Mouse (Mus musculus) heart, postnatal 14 days (tissue): ENCODE results near the gene Rrp7a. TPM values are rescaled to one million over a fixed set of nuclear protein-coding genes. Genes with fewer than 3 reads are reported as not detected.
"Not testable (repeated sequence)": the region's sequence is repeated elsewhere in the genome, so short reads cannot be mapped to it uniquely, and the experiment has no call there.

Source experiments
- DNase-seq, 2 experiments: peaks; one replicate each; pipeline ENCODE4 v3.0.0; 2021 to 2022
- intact Hi-C: fragments of 180-260 bp; cut with DNase I; formaldehyde crosslinking; loops from one replicate; pipeline ENCODE4 v1.15.1; 2025
- total RNA-seq, 2 experiments: library from RNA; stranded (reverse); gene quantifications; 2 replicates each; pipeline ENCODE4 v1.2.3; 2021

The Rrp7a gene
- total RNA-seq, 2 experiments from 2014 or later = 38.6 to 44.8 TPM

DNA sequence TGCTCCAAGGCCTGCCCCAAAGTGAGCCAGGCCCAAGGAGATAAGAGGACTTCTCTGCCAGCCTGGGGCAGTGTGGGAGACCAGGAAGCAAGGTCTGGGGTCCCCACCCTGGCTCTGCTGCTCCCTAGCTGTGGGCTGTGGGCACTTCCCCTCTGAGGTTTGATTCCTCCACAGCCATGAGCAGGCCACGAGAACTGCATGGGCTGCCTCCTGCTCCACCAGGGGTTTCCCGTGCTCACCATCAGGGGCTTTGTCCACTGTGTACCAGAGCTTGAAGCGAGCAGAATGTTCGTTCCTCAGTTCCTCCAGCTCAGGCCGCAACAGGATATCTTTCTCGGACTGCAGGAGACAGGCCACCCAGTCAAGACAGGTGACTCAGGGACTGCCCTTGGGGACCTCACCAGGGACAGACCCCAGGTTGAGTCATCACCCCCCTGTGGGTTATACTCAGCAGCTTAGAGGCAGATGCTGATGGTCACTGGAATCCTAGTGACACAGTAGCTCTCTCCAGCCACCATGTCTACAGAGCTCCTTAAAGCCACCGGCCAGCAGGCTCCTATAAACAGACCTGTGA, 36.1 kb upstream of the Rrp7a start:
- intact Hi-C loops = loop anchor here (5.0 kb wide), 1 partner anchor 359 kb away; no protein-coding TSS in a partner anchor
- no peak for DNase-seq

DNA sequence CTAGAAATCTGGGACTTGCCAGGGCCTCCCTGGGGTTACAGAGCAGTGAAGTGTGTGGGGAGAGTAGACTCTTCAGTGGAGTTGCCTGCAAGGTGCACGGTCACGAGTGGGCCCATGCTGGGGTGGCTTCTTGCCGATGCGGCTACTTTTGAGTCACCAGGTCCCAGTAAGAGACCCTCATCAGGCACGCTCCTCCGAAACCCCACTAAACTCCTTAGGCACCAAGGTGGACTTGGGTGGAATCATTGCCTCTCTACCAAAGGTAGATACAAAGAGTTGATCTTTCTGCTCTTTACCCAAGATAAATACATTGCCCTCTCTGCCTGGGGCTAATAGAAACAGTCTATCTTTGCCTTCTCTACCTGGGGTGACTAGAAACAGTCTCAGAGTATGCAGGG, 35.1 kb upstream of the Rrp7a start:
- no peak for DNase-seq
- intact Hi-C loops = loop anchor here (1.0 to 5.0 kb wide), 2 partner anchors 50 to 360 kb away; no protein-coding TSS in a partner anchor

DNA sequence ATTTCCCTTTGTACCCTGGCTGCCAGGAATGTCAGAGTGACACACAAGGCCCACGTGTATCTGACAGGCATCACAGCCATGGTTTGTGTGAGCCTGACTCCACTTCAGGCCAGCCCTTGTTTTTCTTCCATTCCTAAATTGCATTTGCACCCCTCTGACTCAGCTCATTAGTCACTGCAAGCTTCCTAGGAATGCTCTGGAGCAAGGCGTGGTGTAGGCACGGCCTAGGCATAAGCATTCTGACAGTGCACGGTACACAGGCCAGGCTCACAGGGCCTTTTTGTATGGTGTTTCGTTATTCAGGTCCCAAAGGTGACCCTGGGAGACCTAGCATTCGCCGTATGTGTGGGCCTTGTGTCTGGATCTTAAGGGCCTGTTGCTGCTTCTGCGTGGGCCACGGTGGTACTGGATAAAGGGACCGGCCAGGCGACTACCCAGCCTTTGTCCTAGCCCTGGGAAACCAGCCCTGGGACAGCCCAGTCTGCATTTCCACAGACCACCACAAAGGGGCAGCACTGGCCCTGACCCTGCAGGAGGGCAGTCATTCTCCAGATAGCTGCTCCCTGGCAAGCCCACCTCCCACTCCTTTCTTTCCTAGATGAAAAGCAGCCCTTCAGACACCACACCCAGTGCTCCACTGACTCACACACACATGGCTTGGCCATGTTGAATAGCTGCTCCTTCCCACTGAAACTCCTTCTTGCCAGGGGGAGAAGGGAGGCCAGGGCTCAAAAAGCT, 34.5 kb upstream of the Rrp7a start:
- intact Hi-C loops = loop anchor here (1.0 to 5.0 kb wide), 2 partner anchors 50 to 360 kb away; no protein-coding TSS in a partner anchor
- peak; percentile 77 to 86 for DNase-seq

DNA sequence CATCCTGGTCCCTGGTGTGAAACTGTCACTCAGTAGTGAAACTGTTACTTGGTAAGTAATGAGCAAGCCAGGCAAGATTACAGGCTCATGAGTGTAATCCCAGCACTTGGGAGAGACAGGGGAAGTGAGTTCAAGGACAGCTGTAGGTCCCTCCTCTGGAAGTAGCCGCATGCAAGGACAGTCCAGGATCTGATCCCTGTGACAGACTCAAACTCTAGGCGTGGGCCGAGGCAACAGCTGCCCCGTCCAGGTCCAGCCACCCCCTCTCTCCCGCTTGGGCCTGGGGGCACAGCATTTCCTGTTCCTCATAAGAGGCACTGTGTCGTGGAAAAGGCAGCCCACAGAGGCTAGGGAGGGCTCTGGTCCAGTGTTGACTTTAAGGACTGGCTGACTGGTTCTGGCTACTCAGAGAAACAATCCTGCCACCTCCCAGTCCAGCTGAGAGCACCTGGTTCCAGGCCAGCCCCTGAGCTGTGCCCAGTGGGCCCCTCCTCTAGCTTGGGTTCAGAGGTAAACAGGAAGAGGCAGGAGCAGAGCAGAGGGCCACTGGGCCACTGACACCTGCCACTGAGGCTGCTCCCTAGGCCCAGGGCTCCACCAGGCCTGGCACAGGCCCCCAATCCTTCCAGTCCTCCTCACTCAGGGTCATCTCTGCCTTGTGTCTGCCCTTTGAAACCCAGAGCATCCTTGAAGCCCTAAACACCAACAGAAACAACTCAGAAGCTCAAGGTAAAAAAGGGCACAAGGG, 33.2 kb upstream of the Rrp7a start:
- intact Hi-C loops = loop anchor here (5.0 kb wide), 1 partner anchor 361 kb away; no protein-coding TSS in a partner anchor
- no peak for DNase-seq

DNA sequence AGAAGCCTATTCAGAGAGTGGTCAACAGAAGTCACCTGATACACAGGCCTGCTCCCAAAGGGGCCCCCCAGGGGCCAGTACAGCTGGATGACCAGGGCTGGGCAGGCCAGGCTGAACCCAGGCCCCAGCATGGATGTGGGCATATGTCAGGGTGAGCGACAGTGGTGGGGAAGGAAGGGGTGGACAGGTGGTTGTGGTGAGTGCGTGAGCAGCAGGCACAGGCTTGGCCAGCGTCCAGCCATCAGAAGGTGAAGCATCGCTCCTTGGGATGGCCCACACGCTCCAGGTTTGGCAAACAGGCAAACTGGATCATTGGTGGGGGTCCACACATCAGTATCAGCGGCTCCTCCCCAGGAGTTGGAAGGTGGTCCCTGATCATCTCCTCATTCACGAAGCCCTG, 31.7 kb upstream of the Rrp7a start:
- intact Hi-C loops = no loop called here
- DNase-seq = no peak

DNA sequence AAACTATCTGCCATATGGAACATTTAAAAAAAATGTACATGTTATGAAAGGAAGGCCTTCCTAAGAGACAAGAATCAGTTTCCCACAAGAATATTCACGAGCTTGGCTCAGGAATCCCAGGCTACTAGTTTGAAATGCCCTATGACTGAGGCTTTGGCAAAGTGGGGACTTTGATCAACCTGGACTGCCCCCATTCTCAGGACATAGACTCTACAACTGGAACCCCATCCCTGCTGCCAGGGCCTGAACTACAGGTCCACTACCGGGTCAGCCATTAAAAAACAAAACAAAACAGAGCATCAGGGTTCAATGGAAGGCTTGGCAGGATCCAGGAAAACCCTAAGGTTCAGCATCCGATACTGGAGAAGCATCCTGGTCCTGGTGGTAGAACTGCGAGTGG, 28.1 kb upstream of the Rrp7a start:
- no peak for DNase-seq
- intact Hi-C loops = no loop called here

DNA sequence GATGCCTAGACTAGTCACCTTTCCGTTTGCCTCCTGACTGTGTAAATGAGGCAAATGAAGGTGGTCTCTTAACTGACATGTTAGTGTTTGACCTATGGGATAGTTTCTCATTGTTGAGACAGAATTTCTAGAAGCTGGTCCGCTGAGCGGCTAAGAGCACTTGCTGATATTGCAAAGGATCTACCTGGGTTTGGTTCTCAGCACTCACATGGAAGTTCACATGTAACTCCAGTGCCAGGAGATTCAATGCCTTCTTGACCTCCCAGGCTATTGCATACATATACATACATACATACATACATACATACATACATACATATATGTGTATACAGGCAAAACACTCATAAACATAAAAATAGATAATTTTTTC, 27.5 kb upstream of the Rrp7a start:
- intact Hi-C loops = no loop called here
- DNase-seq = no peak

DNA sequence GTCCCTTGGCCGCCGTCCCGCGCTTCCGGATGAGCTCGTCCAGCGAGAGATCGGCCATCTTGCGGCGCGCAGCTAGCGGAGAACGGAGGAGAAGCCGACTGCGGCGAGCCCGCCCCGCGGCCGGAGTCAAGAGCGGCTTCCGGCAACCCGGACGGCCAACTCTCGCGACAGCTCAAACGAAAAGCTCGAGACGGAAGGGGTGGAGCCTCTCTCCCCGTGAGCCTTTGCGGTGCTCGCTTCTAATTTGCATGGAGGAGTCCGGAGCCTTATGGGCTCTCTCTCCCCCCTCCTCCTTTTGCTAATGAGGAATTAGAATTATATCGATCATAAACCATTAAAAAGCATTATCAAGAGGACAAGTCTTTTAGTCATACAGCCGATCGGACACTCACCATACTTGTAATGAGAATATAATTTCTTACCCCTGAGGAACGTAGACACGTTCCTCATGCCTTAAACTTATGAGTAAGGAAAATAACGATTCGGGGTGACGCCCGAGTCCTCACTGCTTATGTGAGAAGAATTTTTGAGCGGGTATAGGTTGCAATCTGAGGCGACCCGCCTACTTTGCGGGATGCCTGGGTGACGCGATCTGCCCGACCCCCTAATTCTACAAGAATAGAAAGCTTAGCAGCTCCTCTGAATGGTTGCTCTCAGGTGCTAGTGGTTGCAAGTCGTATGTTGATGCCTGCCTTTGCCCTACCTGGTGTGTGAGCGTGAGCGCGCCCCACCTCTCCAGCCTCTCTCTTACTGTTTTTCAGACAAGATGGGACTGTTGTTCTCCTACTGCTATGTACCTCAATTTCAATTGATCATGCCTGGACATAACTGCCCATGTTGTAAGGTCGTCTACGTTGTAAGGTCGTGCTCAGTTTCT, 26.8 kb upstream of the Rrp7a start, which contains the start of gene Poldip3:
TSS of gene Poldip3 (minus strand) at position 189 of the 877 bp plus-strand sequence.
- intact Hi-C loops = no loop called here
- DNase-seq = peak; percentile 96 to 98

DNA sequence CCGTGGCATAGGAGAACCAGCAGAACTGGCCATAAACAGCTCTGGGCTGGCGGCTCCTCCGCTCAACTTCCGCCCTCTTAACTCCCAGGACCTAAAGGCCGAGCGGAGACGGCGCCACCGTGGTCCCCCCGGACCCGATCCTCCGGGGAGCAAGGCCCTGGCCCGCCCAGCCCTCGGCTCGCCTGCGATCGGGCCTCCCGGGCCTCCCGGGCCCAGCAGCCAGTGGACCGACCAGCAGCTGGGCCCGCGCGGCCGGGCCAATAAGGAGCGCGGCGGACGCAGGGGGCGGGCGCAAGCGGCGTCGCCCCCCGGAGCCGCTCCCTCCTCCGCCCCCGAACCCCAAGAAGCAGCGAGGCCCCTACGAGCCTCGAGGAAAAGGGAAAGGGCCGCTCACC, 26.2 kb upstream of the Rrp7a start:
- intact Hi-C loops = no loop called here
- DNase-seq = no peak

DNA sequence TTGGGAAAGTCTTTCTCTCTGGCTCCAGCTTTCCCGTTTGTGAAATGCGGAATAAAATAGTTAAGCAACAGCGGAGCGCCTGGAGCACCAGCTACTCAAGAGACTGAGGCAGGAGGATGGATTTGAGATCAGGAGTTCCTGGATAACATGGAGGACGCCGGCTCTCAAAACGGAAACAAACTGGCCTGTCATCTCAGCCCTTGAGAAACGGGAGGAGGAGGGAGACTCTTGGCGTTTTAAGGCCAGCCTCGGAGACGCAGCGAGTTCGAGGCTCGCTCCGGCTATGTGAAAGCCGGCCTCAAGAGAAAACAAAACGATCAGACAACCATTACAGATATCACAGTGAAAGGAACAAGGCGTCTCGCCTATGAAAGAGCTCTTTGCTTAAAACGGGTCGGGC, 25.8 kb upstream of the Rrp7a start:
- DNase-seq = no peak
- intact Hi-C loops = no loop called here

DNA sequence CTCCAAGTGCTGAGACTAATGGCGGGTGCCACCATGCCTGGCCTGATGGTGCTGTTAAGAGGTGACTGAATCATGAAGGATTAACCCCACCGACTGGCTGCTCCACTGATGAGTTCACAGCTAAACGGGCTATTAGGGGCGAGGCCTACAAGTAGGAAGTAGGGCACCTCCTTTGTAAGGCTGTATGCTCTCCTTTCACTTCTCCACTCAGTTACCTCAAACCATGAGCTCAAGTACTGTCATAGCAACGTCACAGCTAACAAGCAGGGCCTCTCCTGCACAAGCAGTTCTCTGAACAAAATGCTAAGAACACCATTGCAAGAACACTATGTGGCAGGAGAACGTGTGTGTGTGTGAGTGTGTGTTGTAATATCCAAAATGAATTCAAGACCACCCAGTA, 22.9 kb upstream of the Rrp7a start:
- DNase-seq = no peak
- intact Hi-C loops = no loop called here

DNA sequence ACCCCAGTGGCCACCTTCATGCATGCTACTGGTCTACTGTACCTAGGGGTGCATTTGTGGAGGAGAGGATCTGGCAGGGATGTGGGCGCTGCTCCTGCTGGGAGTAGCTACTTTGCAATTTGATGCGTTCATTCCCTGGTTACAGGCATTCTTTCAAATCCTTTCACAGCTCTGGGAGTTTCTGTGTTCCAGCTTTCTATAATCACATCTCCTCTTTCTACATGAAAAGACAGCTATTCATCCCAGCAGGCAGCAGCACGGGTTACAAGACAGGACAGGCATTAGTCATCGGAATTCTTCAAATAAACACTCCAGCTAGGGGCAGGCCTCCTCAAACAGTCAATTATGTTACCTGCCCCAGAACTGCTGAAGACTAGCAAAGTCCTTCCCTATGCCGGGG, 20.3 kb upstream of the Rrp7a start:
- DNase-seq = no peak
- intact Hi-C loops = no loop called here

DNA sequence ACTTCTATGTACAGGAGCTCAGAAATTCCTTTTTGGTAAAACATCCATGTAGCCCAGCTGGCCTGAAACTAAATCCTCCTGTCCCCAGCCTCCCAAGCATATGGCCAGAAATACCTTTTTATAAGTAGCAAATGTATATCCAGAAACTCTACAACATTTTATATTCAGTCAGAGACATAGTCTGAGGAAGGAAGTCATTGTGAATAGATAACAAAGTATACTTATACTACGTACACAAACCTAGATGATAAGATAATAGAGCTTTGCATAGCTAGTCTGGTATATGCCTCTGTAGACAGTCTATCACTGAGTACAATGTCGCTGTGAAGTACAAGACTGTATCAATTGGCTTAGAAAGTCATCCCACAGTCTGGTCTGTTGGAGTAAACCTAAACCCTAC, 13.1 kb upstream of the Rrp7a start:
- intact Hi-C loops = no loop called here
- DNase-seq = no peak

DNA sequence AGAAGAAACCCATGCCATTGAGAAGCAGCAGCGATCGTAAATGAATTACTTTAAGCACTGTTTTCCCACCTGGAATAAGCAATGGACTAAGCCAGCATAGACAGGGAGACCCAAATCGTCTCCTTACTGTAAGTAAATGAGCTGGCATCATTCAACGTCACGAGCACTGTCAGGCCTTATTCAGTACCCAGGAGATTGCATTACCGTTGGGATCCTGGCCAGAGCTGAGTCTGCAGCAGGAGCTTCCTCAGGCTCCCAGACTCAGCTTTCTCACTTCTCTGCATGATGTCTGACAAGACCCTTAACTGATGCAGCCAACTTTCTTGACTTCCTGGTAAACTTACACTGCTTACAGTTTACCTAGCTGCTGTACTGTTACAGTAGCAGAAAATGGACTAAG, 12.1 kb upstream of the Rrp7a start:
- DNase-seq = no peak
- intact Hi-C loops = no loop called here

DNA sequence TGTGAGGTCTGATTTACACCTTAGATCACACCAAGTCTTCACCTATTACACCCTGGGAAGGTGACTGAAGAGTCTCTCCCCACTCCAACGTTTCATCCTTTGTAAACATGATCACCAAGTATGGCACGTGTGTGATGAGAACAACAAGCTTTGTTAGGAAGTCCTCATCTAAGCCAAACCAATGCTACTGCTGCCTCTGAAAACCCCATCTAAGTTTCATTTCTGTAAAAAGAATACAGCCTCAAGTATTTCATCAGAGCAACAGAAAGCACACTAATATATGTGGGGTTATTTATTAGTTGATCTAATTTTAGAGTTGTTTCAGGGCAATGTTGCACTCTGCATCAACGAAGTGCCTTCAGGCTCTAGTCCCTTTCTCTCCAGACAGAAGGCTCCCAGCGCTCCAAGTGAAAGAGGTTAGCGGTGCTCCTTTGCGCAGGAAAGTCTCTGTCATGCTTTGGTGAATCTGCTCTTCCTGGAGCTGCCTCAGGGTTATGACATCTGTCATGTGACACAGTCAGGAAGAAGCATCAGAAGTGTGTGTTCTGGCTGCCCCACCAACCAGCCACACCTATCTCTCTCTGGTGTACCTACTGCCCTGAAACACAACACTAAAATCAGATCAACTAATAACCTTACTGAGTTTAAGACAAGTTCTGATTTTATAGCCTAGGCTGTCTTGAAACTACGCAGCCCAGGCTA, 7.1 kb upstream of the Rrp7a start:
- DNase-seq = no peak
- intact Hi-C loops = no loop called here

DNA sequence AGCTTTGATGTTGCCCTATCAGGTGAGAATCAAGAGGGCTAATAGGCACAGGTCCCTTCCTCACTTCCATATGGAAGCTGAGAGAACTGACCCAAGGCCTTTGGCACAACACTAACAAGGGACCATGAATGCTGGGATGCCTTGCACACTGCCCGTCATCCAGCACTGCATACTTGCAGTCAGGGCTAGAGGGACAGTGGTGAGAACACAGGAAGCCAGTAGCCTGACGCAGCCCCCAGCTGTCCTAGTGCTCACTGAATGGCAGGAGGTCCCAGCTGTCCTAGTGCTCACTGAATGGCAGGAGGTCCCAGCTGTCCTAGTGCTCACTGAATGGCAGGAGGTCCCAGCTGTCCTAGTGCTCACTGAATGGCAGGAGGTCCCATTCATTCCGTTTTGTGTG, 4.4 kb upstream of the Rrp7a start:
- DNase-seq, intact Hi-C loops: not testable (repeated sequence)

DNA sequence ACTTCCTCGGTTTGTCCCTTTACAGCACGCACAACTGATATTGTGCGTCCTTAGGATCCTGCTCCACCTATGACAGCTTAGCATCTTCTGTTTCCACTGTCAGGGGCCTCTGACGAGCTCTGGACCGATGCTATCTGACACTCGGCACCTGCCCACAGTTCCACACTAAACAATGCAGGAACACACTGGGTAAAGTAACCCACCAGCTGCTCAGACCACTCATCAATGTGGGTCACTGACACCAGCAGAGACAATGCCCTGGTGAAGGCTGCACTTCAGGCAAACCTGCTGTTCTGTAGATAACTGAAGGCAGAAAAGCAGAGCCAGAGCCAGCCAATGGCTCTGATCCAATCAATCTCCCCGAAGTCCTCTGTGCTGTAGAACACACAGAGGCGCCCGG, 4.0 kb upstream of the Rrp7a start:
- intact Hi-C loops = no loop called here

DNA sequence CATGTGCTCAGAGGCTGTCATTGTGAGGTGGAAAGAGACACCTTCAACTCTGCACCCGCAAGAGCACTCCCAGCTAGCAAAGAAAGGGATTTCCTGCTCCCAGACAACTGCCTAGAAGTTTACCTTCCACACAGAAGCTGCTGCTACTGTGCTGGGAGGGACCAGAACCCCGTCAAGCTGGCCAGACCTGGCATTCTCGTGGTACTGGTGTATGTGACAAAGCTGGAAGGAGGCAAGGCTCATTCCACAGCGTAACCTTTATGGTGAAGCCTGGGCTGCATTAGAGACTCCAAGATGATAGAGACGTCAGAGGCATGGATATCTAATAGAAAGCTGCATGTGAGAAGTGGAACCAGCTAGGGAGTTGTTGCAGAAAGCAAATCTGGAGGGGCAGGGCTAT, 2.0 kb upstream of the Rrp7a start:
- intact Hi-C loops = loop anchor here (5.0 kb wide), 1 partner anchor 48 kb away; the partner anchor contains the start of gene Cyb5r3
- no peak for DNase-seq

More for the DNA sequence above, 4.0 kb upstream of the Rrp7a start:
- DNase-seq = no peak

DNA sequence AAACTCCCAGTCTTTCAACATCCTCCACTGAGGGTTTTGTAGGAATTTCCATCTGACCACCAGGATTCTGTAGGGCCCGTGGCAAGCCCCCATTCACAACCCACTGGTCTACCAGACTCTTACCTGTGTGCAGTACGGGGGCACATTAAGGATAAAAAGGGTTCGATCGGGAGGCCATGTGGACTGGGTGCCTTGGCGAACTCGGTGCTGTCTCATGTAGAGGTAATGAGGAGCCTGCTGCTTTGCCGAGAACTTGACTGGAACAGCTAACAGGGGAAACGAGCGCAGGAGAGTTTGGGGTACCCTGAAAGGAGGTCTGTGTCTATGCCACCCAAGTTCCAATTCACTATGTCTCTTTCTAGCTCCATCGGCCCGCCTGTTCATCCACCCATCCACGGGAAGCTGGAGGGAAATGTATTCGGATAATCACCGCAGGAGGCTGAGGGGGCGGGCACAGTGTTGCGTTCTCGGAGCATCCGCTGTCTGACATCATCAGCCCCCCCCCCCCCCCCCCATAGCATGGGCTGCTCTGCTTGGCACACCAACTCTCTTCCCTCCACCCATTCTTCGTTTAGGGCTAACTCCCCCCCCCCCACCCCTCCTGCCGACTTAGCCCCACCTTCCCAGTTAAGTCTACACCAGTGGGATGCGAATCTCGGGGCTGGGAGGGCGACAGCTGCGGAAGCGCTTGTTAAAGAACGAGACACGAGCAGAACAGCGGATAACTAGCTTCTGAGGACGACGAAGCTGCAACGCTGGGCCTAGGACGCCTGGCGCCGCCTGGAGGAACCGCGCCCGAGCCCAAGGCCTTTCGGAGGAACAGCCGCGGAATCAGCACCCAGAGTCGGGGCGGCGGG, 664 bp downstream of the Rrp7a start:
- peak in 1 of 2 experiments; percentile 35 for DNase-seq
- intact Hi-C loops = loop anchor here (5.0 kb wide), 1 partner anchor 50 kb away; the partner anchor contains the start of gene Cyb5r3
